Mouse (Mus musculus): ENCODE data around the gene Cox8a. TPM values are rescaled to one million over a fixed set of nuclear protein-coding genes. Genes with fewer than 3 reads are reported as not detected.

The Cox8a gene
- total and polyA plus RNA-seq, 3 experiments = 384 to 775 (median 424) TPM

- Histone ChIP-seq H3K4me1 (ENCODE audit: control insufficient read depth, insufficient read depth, low read length) (peaks cover 13% of the 10 kb centered on the region), H3K36me3 (ENCODE audit: control insufficient read depth, insufficient read depth, low read length) (peaks cover 11% of the 10 kb centered on the region), H3K27me3 (ENCODE audit: control insufficient read depth, insufficient read depth, low read length) (no peaks in the 10 kb centered on the region), H3K9ac (ENCODE audit: low read depth, low read length) (no peak overlapping the region), H3K79me2 (replicated peaks; ENCODE audit: control insufficient read depth, insufficient read depth, low read length) (no peaks in the 10 kb centered on the region; the same call in 1 of the 2 replicates), H3K4me3 (no peak overlapping the region), H3K27ac (no peak overlapping the region)
- TF ChIP-seq POLR2A (IDR thresholded peaks at IDR 0.05; ENCODE audit: insufficient read depth, low read depth, low read length) (no peak), CTCF (IDR thresholded peaks at IDR 0.05) (no peak), EP300 (IDR thresholded peaks at IDR 0.05; ENCODE audit: insufficient read depth, low read depth, low read length) (no peak)
- DNase-seq = no peak
- 7% methylated on average over 6 of the region's 6 CpGs for WGBS
- intact Hi-C loops (cut with DNase I) = loop anchor here (2.0 to 5.0 kb wide), 2 partner anchors 23 to 124 kb away; partner anchors contain the start of genes Mark2 and Naa40
These were observed 481 bp upstream of the Cox8a start for GRCm38 (mm10) chr19:7217926-7218267.

- Histone ChIP-seq H3K4me1 (ENCODE audit: control insufficient read depth, insufficient read depth, low read length) (peaks cover 13% of the 10 kb centered on the region), H3K27ac (no peak overlapping the region), H3K36me3 (ENCODE audit: control insufficient read depth, insufficient read depth, low read length) (peaks cover 11% of the 10 kb centered on the region), H3K27me3 (ENCODE audit: control insufficient read depth, insufficient read depth, low read length) (no peaks in the 10 kb centered on the region), H3K4me3 (no peak overlapping the region), H3K79me2 (replicated peaks; ENCODE audit: control insufficient read depth, insufficient read depth, low read length) (no peaks in the 10 kb centered on the region; the same call in 1 of the 2 replicates), H3K9ac (ENCODE audit: low read depth, low read length) (no peak overlapping the region)
- TF ChIP-seq CTCF (IDR thresholded peaks at IDR 0.05) (no peak), POLR2A (IDR thresholded peaks at IDR 0.05; ENCODE audit: insufficient read depth, low read depth, low read length) (no peak), EP300 (IDR thresholded peaks at IDR 0.05; ENCODE audit: insufficient read depth, low read depth, low read length) (no peak)
- intact Hi-C loops (cut with DNase I) = no loop called here
- DNase-seq = peak in 1 of 2 experiments; percentile 14
- 41% methylated on average over 5 of the region's 5 CpGs for WGBS
These were observed 2.9 kb downstream of the Cox8a start for GRCm38 (mm10) chr19:7214484-7214883.

GRCm38 (mm10) chr19:7213010-7213409 lies 4.4 kb downstream of the Cox8a start:
- Histone ChIP-seq H3K27me3 (ENCODE audit: control insufficient read depth, insufficient read depth, low read length) (no peaks in the 10 kb centered on the region), H3K9ac (ENCODE audit: low read depth, low read length) (no peak overlapping the region), H3K79me2 (replicated peaks; ENCODE audit: control insufficient read depth, insufficient read depth, low read length) (no peaks in the 10 kb centered on the region; the same call in 1 of the 2 replicates), H3K36me3 (ENCODE audit: control insufficient read depth, insufficient read depth, low read length) (peaks cover 11% of the 10 kb centered on the region), H3K4me1 (ENCODE audit: control insufficient read depth, insufficient read depth, low read length) (peaks cover 13% of the 10 kb centered on the region), H3K27ac (no peak overlapping the region), H3K4me3 (no peak overlapping the region)
- intact Hi-C loops (cut with DNase I) = no loop called here
- TF ChIP-seq EP300 (IDR thresholded peaks at IDR 0.05; ENCODE audit: insufficient read depth, low read depth, low read length) = no peak
- TF ChIP-seq CTCF (IDR thresholded peaks at IDR 0.05) = no peak
- no peak for TF ChIP-seq POLR2A (IDR thresholded peaks at IDR 0.05; ENCODE audit: insufficient read depth, low read depth, low read length)
- DNase-seq = no peak
- WGBS = 75% methylated on average over 3 of the region's 3 CpGs

GRCm38 (mm10) chr19:7212216-7212615 lies 5.2 kb downstream of the Cox8a start:
- 70% methylated on average over 1 of the region's 1 CpGs for WGBS
- Histone ChIP-seq H3K36me3 (ENCODE audit: control insufficient read depth, insufficient read depth, low read length) (peaks cover 11% of the 10 kb centered on the region), H3K9ac (ENCODE audit: low read depth, low read length) (no peak overlapping the region)

GRCm38 (mm10) chr19:7209907-7210646 lies 7.3 kb downstream of the Cox8a start:
- Histone ChIP-seq H3K4me3 (no peak overlapping the region), H3K36me3 (ENCODE audit: control insufficient read depth, insufficient read depth, low read length) (peaks cover 3% of the 10 kb centered on the region; the same call in 1 of the 2 replicates), H3K27ac (no peak overlapping the region), H3K4me1 (ENCODE audit: control insufficient read depth, insufficient read depth, low read length) (peaks cover 12% of the 10 kb centered on the region), H3K27me3 (ENCODE audit: control insufficient read depth, insufficient read depth, low read length) (no peaks in the 10 kb centered on the region), H3K9ac (ENCODE audit: low read depth, low read length) (no peak overlapping the region), H3K79me2 (replicated peaks; ENCODE audit: control insufficient read depth, insufficient read depth, low read length) (no peaks in the 10 kb centered on the region; the same call in 1 of the 2 replicates)
- intact Hi-C loops (cut with DNase I) = no loop called here
- peak; percentile 26; the same call in 1 of the 2 replicates for TF ChIP-seq CTCF (IDR thresholded peaks at IDR 0.05)
- TF ChIP-seq POLR2A (IDR thresholded peaks at IDR 0.05; ENCODE audit: insufficient read depth, low read depth, low read length) = no peak
- 88% methylated on average over 7 of the region's 7 CpGs for WGBS
- DNase-seq = no peak

More at GRCm38 (mm10) chr19:7212216-7212615, 5.2 kb downstream of the Cox8a start:
- intact Hi-C loops (cut with DNase I) = no loop called here
- no peak for DNase-seq
- Histone ChIP-seq H3K4me3 (no peak overlapping the region), H3K27me3 (ENCODE audit: control insufficient read depth, insufficient read depth, low read length) (no peaks in the 10 kb centered on the region), H3K4me1 (ENCODE audit: control insufficient read depth, insufficient read depth, low read length) (peaks cover 13% of the 10 kb centered on the region), H3K27ac (no peak overlapping the region), H3K79me2 (replicated peaks; ENCODE audit: control insufficient read depth, insufficient read depth, low read length) (no peaks in the 10 kb centered on the region; the same call in 1 of the 2 replicates)
- no peak for TF ChIP-seq EP300 (IDR thresholded peaks at IDR 0.05; ENCODE audit: insufficient read depth, low read depth, low read length)
- TF ChIP-seq CTCF (IDR thresholded peaks at IDR 0.05) = no peak
- TF ChIP-seq POLR2A (IDR thresholded peaks at IDR 0.05; ENCODE audit: insufficient read depth, low read depth, low read length) = no peak

Measured in heart, adult 2 months (tissue).